Mouse (Mus musculus): ENCODE data around the gene Pdzd4. TPM values are rescaled to one million over a fixed set of nuclear protein-coding genes. Genes with fewer than 3 reads are reported as not detected.

Gene Pdzd4
- polyA plus RNA-seq, 1 experiment from 2014 or later: 1.2 TPM

DNA sequence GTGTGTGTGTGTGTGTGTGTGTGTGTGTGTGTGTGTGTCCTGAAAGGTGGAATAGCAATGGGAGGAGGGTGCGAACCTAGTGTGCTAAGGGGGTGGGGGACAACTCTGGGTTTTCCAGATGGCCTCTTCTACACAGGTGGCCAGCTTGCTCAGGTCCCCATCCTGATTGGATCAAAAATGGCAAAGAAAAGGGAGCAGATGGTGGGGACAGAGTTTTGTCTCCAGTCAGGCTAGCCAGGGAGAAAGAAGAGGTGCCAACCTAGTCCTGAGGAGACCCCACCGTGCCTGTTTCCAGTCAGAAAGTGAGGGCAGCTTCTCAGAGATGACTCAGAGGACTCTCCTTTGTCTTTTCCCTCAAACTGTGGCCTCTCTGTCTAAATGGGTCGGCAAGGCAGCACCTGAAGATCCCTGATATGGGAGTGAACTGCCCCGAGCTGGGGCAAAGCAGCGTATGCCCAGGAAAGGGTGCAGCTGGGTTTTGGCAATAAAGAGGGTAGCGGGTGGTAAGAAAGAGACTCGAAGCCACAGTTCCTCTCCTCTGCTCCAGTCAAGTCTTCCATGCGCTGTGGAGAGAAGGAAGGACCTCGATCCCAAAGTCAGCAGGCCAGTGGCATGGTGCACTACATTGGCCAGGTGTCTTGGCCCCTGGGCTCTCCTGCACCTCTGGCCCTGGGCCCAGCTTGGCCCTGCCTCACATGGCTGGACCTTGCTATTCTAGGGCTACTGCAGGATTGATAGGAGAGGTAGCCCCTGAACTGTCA is 29.7 kb upstream of the Pdzd4 start:
- Histone ChIP-seq H3K27me3 (replicated peaks; ENCODE audit: control insufficient read depth, insufficient read depth, low read length) (no peaks in the 10 kb centered on the region), H3K9ac (ENCODE audit: low read length) (no peak overlapping the region), H3K27ac (ENCODE audit: low read depth) (no peak overlapping the region), H3K36me3 (ENCODE audit: control insufficient read depth, insufficient read depth, low read length) (no peaks in the 10 kb centered on the region), H3K4me2 (ENCODE audit: low read length) (no peak overlapping the region), H3K9me3 (ENCODE audit: control insufficient read depth, low read length) (no peaks in the 10 kb centered on the region), H3K4me1 (replicated peaks; ENCODE audit: control insufficient read depth, insufficient read depth, low read length) (no peaks in the 10 kb centered on the region), H3K4me3 (ENCODE audit: low read depth, low read length) (no peak overlapping the region)
- 86% methylated on average over 8 of the region's 9 CpGs for WGBS
- ATAC-seq (replicated peaks; ENCODE audit: low FRiP score, low TSS enrichment, low read depth): no peak
- no peak for DNase-seq (ENCODE audit: low spot score)

DNA sequence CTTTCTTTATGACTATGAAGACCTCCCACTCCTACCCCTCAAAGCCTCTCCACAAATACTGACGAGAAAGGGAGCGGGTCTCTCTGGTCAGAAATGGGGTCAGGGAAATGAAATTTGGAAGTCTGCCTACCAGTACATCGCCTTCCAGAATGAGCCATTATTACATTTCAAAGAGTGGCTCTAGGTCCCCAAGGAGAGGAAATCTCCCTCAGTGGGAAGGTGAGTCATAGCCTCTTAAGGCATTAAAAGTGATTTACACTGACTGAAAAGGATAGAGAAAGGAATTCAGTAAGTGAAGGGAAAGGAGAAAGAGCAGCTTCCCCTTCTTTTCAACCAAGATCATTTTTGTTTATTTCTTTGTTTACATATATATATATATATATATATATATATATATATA is 11.9 kb upstream of the Pdzd4 start:
- no peak for DNase-seq (ENCODE audit: low spot score)
- no peaks in the 10 kb centered on the region for H3K36me3 ChIP-seq (ENCODE audit: control insufficient read depth, insufficient read depth, low read length)
- no peak overlapping the region for H3K4me2 ChIP-seq (ENCODE audit: low read length)
- H3K4me3 ChIP-seq (ENCODE audit: low read depth, low read length): no peak overlapping the region
- no peaks in the 10 kb centered on the region for H3K27me3 ChIP-seq (replicated peaks; ENCODE audit: control insufficient read depth, insufficient read depth, low read length)
- no peaks in the 10 kb centered on the region for H3K4me1 ChIP-seq (replicated peaks; ENCODE audit: control insufficient read depth, insufficient read depth, low read length)
- no peak overlapping the region for H3K9ac ChIP-seq (ENCODE audit: low read length)
- no peak overlapping the region for H3K27ac ChIP-seq (ENCODE audit: low read depth)
- no peak for ATAC-seq (replicated peaks; ENCODE audit: low FRiP score, low TSS enrichment, low read depth)
- no peaks in the 10 kb centered on the region for H3K9me3 ChIP-seq (ENCODE audit: control insufficient read depth, low read length)
- 85% methylated on average over 3 of the region's 3 CpGs for WGBS

DNA sequence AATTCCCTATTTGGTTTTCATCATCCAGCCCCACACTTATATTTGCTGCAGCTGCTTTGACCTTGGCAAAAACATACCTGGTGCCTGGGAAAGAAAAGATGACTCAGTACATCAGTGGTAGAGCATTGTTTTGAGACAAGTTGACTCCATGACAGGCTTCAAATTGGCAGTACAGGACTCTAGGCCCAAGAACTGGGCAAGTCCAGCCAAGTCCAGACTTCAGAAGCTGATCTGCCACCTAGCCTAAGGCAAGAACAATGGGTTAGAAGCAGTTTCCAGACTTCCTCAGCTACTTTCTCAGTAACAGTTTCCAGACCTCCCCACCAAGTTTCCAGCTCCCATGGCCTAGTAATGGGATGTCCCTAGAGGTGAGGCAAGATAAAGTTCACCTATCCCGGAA is 11.0 kb upstream of the Pdzd4 start:
- WGBS: 89% methylated on average over 1 of the region's 1 CpGs
- Histone ChIP-seq H3K27me3 (replicated peaks; ENCODE audit: control insufficient read depth, insufficient read depth, low read length) (no peaks in the 10 kb centered on the region), H3K36me3 (ENCODE audit: control insufficient read depth, insufficient read depth, low read length) (no peaks in the 10 kb centered on the region), H3K4me1 (replicated peaks; ENCODE audit: control insufficient read depth, insufficient read depth, low read length) (no peaks in the 10 kb centered on the region), H3K9ac (ENCODE audit: low read length) (no peak overlapping the region), H3K4me2 (ENCODE audit: low read length) (no peak overlapping the region), H3K27ac (ENCODE audit: low read depth) (no peak overlapping the region), H3K9me3 (ENCODE audit: control insufficient read depth, low read length) (no peaks in the 10 kb centered on the region), H3K4me3 (ENCODE audit: low read depth, low read length) (no peak overlapping the region)
- ATAC-seq (replicated peaks; ENCODE audit: low FRiP score, low TSS enrichment, low read depth) (no peak), DNase-seq (ENCODE audit: low spot score) (no peak)

DNA sequence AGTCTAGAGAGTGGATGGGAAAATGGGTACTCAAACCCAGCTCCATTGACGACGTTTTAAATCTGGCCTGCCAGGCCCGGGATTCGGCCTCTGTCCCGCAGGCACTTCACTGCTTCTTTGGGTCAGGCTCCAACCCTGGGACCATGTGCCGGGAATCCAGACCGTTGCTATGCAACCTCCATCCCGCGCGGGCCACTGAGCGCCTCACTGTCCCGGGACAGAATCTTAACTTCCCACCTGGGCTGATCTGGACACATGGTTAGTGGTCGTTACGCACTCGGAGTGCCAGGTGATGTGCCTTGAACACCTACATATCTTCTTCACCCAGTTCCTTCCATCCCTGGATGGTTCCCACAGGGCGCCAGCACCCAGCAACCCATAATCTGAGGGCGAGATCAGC is 1.0 kb downstream of the Pdzd4 start:
- 13% methylated on average over 17 of the region's 17 CpGs for WGBS
- H3K9me3 ChIP-seq (ENCODE audit: control insufficient read depth, low read length): no peaks in the 10 kb centered on the region
- H3K36me3 ChIP-seq (ENCODE audit: control insufficient read depth, insufficient read depth, low read length): no peaks in the 10 kb centered on the region
- peak overlapping the region; percentile 55 for H3K4me2 ChIP-seq (ENCODE audit: low read length)
- H3K4me1 ChIP-seq (replicated peaks; ENCODE audit: control insufficient read depth, insufficient read depth, low read length): no peaks in the 10 kb centered on the region
- DNase-seq (ENCODE audit: low spot score) (no peak), ATAC-seq (replicated peaks; ENCODE audit: low FRiP score, low TSS enrichment, low read depth) (no peak)
- H3K9ac ChIP-seq (ENCODE audit: low read length): no peak overlapping the region
- H3K27me3 ChIP-seq (replicated peaks; ENCODE audit: control insufficient read depth, insufficient read depth, low read length): peaks cover 28% of the 10 kb centered on the region
- H3K27ac ChIP-seq (ENCODE audit: low read depth): no peak overlapping the region
- peak overlapping the region; percentile 53 for H3K4me3 ChIP-seq (ENCODE audit: low read depth, low read length)

DNA sequence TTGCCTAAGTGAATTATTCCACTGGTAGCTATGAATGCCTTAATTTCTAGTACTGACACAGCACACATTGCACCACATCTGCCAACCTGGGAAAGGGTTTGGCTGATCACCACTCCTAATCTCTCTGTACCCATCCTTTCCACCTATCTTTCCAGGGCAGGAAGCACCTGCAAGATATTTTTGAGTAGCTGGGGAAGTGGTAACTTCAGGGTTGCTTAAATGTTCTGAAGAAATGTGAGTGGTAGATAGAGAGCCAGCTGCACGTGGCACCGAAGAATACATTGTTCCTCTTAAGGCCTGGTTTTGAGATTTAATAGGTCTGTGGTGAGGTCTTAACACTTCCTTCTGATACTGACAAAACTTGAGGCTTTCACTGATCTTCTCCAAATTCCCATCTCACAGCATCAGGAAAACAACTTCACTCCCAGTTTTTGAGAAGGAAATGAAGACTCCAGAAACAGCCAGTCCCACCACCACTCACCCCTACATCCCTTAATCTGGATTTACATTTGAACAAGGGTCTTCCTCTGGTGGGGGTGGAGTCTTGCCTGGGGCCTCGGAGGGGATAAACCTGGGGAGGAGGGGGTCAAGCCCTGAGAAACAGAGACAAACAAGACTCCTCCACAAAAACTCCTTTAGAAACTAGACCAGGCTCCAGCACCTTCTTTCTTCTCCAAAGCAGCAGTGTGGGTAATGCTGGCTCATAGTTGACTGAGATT is 8.0 kb downstream of the Pdzd4 start:
- Histone ChIP-seq H3K36me3 (ENCODE audit: control insufficient read depth, insufficient read depth, low read length) (no peaks in the 10 kb centered on the region), H3K4me1 (replicated peaks; ENCODE audit: control insufficient read depth, insufficient read depth, low read length) (no peaks in the 10 kb centered on the region), H3K27me3 (replicated peaks; ENCODE audit: control insufficient read depth, insufficient read depth, low read length) (0 out of 2 replicates have a peak, but pooled peaks cover 1% of the 10 kb centered on the region), H3K9ac (ENCODE audit: low read length) (no peak overlapping the region), H3K9me3 (ENCODE audit: control insufficient read depth, low read length) (no peaks in the 10 kb centered on the region), H3K4me2 (ENCODE audit: low read length) (no peak overlapping the region), H3K4me3 (ENCODE audit: low read depth, low read length) (no peak overlapping the region), H3K27ac (ENCODE audit: low read depth) (no peak overlapping the region)
- DNase-seq (ENCODE audit: low spot score) (no peak), ATAC-seq (replicated peaks; ENCODE audit: low FRiP score, low TSS enrichment, low read depth) (no peak)
- WGBS: 61% methylated on average over 3 of the region's 3 CpGs

DNA sequence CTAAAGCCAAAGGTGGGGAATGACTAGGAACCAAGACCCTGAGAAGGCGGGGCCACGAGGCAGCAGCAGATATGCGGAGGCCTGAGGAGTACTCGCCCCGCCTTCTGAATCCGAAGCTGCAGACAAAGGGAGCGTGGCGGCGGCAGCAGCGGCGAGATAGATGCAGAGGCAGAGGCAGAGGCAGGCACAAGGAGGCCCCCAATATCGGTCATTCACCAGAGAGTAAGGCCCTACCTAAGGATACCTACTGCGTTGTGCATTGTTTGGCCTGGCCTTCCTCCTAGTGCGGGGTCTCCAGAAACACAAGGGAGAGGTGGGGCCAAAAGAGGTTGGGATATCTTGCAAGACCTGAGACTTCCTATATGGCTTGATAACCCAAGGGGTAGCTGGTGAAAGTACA is 9.7 kb downstream of the Pdzd4 start:
- ATAC-seq (replicated peaks; ENCODE audit: low FRiP score, low TSS enrichment, low read depth) (peak; percentile 53; the same call in 1 of the 2 replicates), DNase-seq (ENCODE audit: low spot score) (peak; percentile 57)
- Histone ChIP-seq H3K9me3 (ENCODE audit: control insufficient read depth, low read length) (no peaks in the 10 kb centered on the region), H3K27me3 (replicated peaks; ENCODE audit: control insufficient read depth, insufficient read depth, low read length) (no peaks in the 10 kb centered on the region), H3K4me1 (replicated peaks; ENCODE audit: control insufficient read depth, insufficient read depth, low read length) (no peaks in the 10 kb centered on the region), H3K36me3 (ENCODE audit: control insufficient read depth, insufficient read depth, low read length) (no peaks in the 10 kb centered on the region), H3K9ac (ENCODE audit: low read length) (peak overlapping the region; percentile 43), H3K27ac (ENCODE audit: low read depth) (no peak overlapping the region), H3K4me2 (ENCODE audit: low read length) (peak overlapping the region; percentile 45), H3K4me3 (ENCODE audit: low read depth, low read length) (peak overlapping the region; percentile 33)
- WGBS: 12% methylated on average over 14 of the region's 14 CpGs

DNA sequence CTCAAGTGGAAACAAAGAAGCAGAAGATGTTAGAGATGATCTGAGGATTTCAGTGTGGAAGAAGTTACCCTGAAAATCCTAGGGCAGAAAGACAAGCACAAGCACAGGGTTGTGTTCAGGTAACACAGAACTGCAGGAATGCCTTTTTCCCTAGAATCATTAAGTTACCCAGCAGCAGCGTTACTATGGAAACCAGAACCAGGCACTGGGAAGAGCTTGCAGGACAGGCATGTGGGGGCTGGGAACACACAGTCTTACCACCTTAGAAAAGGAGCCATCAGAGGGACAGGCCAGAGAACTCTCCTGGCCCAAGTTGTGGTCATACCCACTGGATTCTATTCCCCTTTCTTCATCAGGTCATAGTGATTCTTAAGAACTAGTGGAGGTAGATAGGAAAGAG is 19.0 kb downstream of the Pdzd4 start:
- 35% methylated on average over 1 of the region's 1 CpGs for WGBS
- Histone ChIP-seq H3K36me3 (ENCODE audit: control insufficient read depth, insufficient read depth, low read length) (no peaks in the 10 kb centered on the region), H3K4me1 (replicated peaks; ENCODE audit: control insufficient read depth, insufficient read depth, low read length) (no peaks in the 10 kb centered on the region), H3K27ac (ENCODE audit: low read depth) (no peak overlapping the region), H3K27me3 (replicated peaks; ENCODE audit: control insufficient read depth, insufficient read depth, low read length) (no peaks in the 10 kb centered on the region), H3K9ac (ENCODE audit: low read length) (no peak overlapping the region), H3K4me2 (ENCODE audit: low read length) (no peak overlapping the region), H3K9me3 (ENCODE audit: control insufficient read depth, low read length) (no peaks in the 10 kb centered on the region), H3K4me3 (ENCODE audit: low read depth, low read length) (no peak overlapping the region)
- ATAC-seq (replicated peaks; ENCODE audit: low FRiP score, low TSS enrichment, low read depth) (no peak), DNase-seq (ENCODE audit: low spot score) (no peak)

DNA sequence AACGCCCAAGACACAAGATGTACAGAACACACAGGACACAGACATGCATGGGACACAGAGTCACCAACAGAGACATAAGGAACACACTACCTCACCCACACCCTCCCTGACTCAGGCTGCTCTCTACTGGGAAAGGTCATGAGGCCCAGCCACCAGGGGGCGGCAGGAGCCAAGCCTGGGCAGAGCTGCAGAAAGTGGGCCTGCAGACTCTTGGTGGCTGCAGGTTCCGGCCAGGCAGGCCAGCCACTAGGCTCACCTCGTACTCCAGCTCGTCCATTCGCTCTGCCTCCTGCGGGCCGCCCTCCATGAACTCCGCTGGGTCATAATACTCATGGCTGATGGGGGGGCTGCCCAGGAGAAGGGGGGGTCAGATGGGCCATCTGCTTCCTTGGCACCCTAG is 26.3 kb downstream of the Pdzd4 start:
- H3K9me3 ChIP-seq (ENCODE audit: control insufficient read depth, low read length): no peaks in the 10 kb centered on the region
- 50% methylated on average over 9 of the region's 9 CpGs for WGBS
- ATAC-seq (replicated peaks; ENCODE audit: low FRiP score, low TSS enrichment, low read depth): peak; percentile 72

More for the DNA sequence above, 26.3 kb downstream of the Pdzd4 start:
- DNase-seq (ENCODE audit: low spot score): peak; percentile 69
- Histone ChIP-seq H3K27me3 (replicated peaks; ENCODE audit: control insufficient read depth, insufficient read depth, low read length) (no peaks in the 10 kb centered on the region), H3K4me1 (replicated peaks; ENCODE audit: control insufficient read depth, insufficient read depth, low read length) (no peaks in the 10 kb centered on the region), H3K36me3 (ENCODE audit: control insufficient read depth, insufficient read depth, low read length) (no peaks in the 10 kb centered on the region), H3K4me3 (ENCODE audit: low read depth, low read length) (no peak overlapping the region), H3K27ac (ENCODE audit: low read depth) (no peak overlapping the region), H3K9ac (ENCODE audit: low read length) (no peak overlapping the region), H3K4me2 (ENCODE audit: low read length) (no peak overlapping the region)

All from intestine, embryonic 14.5 days (tissue).